Mouse (Mus musculus): ENCODE measurements around the gene Eda.

GRCm38 (mm10) chrX:100392304-100392703 lies 416.9 kb downstream of the Eda start:
- TF ChIP-seq CTCF (IDR thresholded peaks at IDR 0.05; ENCODE audit: insufficient read depth, low read depth, low read length) = no peak
- no peak for TF ChIP-seq POLR2A (IDR thresholded peaks at IDR 0.05; ENCODE audit: insufficient read depth, low read depth, low read length)

All from olfactory bulb, adult 2 months (tissue).